Mouse (Mus musculus): ENCODE results near the gene Msi1. TPM values are rescaled to one million over a fixed set of nuclear protein-coding genes. Genes with fewer than 3 reads are reported as not detected.

Msi1 gene
- polyA plus RNA-seq, 1 experiment, result 0.14 TPM

DNA sequence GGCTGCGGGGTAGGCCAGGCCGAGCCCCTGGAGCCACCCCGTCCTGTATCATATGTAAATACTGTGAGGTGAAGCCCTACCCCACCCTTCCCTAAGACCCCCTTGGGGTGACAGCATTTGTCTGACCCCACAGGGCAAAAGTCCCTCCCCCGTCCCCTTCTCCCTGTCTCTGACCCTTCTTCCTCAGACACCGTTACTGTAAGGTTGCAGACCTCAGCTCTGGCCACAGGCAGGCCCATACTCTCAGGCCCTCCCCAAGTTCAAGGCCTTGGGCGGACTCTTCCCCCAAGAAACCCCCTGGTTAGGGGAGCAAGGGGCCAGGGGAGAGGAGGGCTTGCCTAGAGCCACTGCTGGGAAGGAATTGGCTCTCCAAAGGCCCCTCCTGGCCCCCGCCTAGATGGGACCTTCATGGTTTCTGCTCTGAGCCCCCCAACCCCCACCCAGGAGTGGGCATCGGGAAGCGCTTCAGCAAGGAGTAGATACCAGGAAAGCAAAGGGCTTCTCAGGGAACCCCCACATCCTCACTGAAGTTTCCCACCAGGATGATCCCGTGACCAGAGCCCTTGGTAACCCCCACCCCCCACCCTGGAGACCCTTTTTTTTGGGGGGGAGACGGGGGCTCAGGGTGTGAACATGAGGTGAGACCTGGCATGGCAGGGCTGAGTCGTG lies 25.2 kb downstream of the Msi1 start:
- H3K4me1 ChIP-seq (ENCODE audit: control insufficient read depth), result no peaks in the 10 kb centered on the region
- peaks cover 4% of the 10 kb centered on the region for H3K27me3 ChIP-seq (ENCODE audit: control insufficient read depth)
- H3K4me3 ChIP-seq (replicated peaks), result no peak overlapping the region
- TF ChIP-seq GATA1 (IDR thresholded peaks at IDR 0.05; ENCODE audit: low read length), result no peak
- no peak for TF ChIP-seq TAL1 (IDR thresholded peaks at IDR 0.05; ENCODE audit: low read length)
- H3K36me3 ChIP-seq (ENCODE audit: control insufficient read depth), result no peaks in the 10 kb centered on the region
- H3K9me3 ChIP-seq (ENCODE audit: control insufficient read depth, low read length), result no peaks in the 10 kb centered on the region

DNA sequence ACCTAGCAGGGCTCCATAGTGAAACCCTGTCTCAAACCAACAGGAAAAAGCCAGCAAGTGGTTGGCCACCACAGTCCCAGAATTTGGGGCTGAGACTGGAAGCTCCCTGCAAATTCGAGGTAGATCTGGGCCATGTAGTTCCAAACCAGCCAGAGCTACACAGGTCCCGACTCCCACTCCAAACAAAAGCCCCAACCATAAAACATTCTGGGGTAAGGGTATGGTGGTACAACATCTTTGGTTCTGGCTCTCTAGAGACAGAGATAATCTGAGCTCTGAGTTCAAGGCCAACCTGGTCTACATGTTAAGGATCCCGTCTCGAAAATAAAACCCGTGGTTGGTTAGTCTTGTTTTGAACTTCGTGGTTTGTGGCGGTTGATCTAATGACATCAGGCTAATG lies 26.4 kb downstream of the Msi1 start:
- TF ChIP-seq TAL1 (IDR thresholded peaks at IDR 0.05; ENCODE audit: low read length) (no peak), GATA1 (IDR thresholded peaks at IDR 0.05; ENCODE audit: low read length) (no peak)
- H3K4me1 ChIP-seq (ENCODE audit: control insufficient read depth), result no peaks in the 10 kb centered on the region
- no peaks in the 10 kb centered on the region for H3K36me3 ChIP-seq (ENCODE audit: control insufficient read depth)
- no peak overlapping the region for H3K4me3 ChIP-seq (replicated peaks)
- H3K27me3 ChIP-seq (ENCODE audit: control insufficient read depth), result peaks cover 7% of the 10 kb centered on the region
- H3K9me3 ChIP-seq (ENCODE audit: control insufficient read depth, low read length), result peaks cover 3% of the 10 kb centered on the region; the same call in 1 of the 2 replicates

DNA sequence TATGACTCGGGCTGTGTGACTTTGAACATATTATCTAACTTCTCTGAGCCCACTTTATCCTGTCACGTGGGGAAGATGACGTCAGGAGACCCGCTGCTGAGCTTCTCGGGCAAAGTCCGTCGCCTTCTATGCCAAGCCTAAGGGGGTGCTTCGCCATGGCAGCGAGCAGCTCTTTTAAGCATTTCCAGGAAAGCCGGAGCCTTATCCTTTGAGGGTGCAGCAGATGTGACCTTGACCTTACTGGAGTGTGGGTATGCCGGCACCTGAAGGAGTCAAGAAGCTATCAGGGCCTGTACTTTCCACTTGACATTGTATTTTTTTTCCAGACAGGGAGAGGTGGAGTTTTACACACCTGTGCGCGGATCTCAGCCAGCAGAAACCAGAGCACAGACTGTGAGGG lies 29.5 kb downstream of the Msi1 start:
- peaks cover 7% of the 10 kb centered on the region for H3K27me3 ChIP-seq (ENCODE audit: control insufficient read depth)
- no peaks in the 10 kb centered on the region for H3K4me1 ChIP-seq (ENCODE audit: control insufficient read depth)
- H3K9me3 ChIP-seq (ENCODE audit: control insufficient read depth, low read length), result peaks cover 3% of the 10 kb centered on the region; the same call in 1 of the 2 replicates
- no peaks in the 10 kb centered on the region for H3K36me3 ChIP-seq (ENCODE audit: control insufficient read depth)
- H3K4me3 ChIP-seq (replicated peaks), result no peak overlapping the region
- no peak for TF ChIP-seq GATA1 (IDR thresholded peaks at IDR 0.05; ENCODE audit: low read length)
- TF ChIP-seq TAL1 (IDR thresholded peaks at IDR 0.05; ENCODE audit: low read length), result no peak

DNA sequence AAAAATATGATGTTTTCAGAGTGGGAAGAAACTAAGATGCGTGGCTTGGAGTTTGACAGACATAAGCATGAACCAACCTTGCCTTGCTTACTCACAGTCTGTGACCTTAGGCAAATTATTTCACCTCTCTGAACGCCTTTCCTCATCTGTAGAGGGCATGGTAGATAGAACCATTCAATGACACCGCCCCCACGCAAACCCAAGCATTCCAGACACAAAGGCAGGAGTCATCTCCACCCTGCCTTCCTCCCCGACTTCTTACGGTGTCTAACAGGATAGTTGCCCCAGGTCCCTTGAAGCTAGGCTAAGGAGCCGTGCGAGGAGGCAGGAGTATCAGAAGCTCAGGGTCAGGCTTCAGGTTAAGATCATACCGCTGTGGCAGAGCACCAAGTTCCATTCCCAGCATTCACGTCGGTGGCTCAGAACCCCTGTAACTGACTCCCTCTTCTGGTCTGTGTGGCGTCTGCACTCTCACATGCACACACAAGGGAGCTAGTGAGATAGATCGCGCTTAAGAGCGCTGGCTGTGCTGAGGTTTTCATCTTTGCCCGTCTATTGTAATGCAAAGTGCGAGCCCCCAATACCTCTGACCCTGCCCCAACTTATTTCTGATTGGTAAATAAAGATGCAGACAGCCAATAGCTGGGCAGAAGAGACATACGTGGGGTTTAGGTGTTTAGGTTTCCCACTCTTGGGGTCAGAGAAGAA lies 35.2 kb downstream of the Msi1 start:
- Histone ChIP-seq H3K27me3 (ENCODE audit: control insufficient read depth) (peaks cover 5% of the 10 kb centered on the region; the same call in 1 of the 2 replicates), H3K4me3 (replicated peaks) (no peak overlapping the region), H3K4me1 (ENCODE audit: control insufficient read depth) (peaks cover 5% of the 10 kb centered on the region), H3K36me3 (ENCODE audit: control insufficient read depth) (no peaks in the 10 kb centered on the region), H3K9me3 (ENCODE audit: control insufficient read depth, low read length) (peaks cover 3% of the 10 kb centered on the region; the same call in 1 of the 2 replicates)
- no peak for TF ChIP-seq GATA1 (IDR thresholded peaks at IDR 0.05; ENCODE audit: low read length)
- no peak for TF ChIP-seq TAL1 (IDR thresholded peaks at IDR 0.05; ENCODE audit: low read length)

DNA sequence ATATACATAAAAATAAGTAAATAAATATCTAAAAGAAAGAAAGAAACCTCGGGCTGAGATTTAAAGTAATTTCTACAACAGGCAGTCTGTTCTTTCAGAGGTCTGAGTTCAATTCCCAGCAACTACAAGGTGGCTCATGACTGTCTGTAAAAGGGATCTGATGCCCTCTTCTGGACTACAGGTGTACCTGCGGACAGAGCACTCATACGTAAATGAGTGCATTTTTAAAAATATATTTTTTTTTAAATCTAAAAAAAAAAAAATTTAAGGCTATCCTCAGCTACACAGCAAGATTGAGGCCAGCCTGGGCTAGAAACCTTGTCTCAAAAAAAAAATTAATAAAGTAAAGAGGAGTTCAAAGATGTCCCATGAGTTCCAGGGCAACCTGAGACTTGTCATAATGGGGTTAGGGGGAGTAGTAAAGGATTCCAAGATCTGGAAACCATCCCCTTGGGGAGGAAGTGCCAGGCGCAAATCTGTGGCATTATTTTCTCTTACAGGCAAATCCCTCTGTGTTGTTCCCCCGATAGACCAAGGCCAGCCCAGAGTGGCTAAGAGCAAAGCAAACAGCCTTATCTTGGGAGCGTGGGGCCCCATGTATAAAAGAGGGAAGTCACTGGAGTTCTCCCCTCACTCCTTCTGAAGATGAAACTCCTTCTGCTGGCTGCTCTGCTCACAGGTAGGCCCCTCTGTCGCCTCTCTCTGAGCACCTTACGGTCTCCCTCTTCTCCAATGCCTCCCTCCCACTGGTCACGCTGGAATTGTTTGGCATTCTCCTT lies 36.4 kb downstream of the Msi1 start, which contains the start of gene Pla2g1b:
TSS of gene Pla2g1b (plus strand) at position 621 of the 779 bp plus-strand sequence.
- Histone ChIP-seq H3K36me3 (ENCODE audit: control insufficient read depth) (no peaks in the 10 kb centered on the region), H3K4me3 (replicated peaks) (no peak within 1 kb of the TSS), H3K4me1 (ENCODE audit: control insufficient read depth) (peaks cover 5% of the 10 kb centered on the region), H3K27me3 (ENCODE audit: control insufficient read depth) (peaks cover 10% of the 10 kb centered on the region), H3K9me3 (ENCODE audit: control insufficient read depth, low read length) (no peaks in the 10 kb centered on the region)
- TF ChIP-seq GATA1 (IDR thresholded peaks at IDR 0.05; ENCODE audit: low read length), result no peak

DNA sequence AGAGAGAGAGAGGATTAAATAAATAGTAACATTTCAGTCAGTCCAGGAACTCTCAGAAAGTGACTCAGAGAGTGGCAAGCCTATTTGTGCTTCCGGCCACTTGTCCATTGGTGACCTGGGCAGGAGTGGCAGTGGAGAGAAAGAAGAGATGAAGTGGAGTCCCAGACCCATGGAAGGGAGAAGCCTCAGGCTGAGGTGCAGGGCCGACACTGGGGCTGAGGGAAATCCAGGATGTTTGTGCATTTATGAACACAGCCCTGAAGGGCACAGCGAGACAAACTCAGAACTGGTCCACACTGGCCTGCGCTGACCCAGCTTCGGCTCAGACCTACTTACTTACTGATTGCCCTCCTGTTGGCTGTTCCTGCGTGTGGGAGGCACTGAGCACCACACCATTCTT lies 40.4 kb downstream of the Msi1 start:
- H3K4me1 ChIP-seq (ENCODE audit: control insufficient read depth), result peaks cover 11% of the 10 kb centered on the region
- no peaks in the 10 kb centered on the region for H3K36me3 ChIP-seq (ENCODE audit: control insufficient read depth)
- H3K27me3 ChIP-seq (ENCODE audit: control insufficient read depth), result peaks cover 16% of the 10 kb centered on the region
- H3K4me3 ChIP-seq (replicated peaks), result no peak overlapping the region
- TF ChIP-seq TAL1 (IDR thresholded peaks at IDR 0.05; ENCODE audit: low read length) (no peak), GATA1 (IDR thresholded peaks at IDR 0.05; ENCODE audit: low read length) (no peak)
- no peaks in the 10 kb centered on the region for H3K9me3 ChIP-seq (ENCODE audit: control insufficient read depth, low read length)

DNA sequence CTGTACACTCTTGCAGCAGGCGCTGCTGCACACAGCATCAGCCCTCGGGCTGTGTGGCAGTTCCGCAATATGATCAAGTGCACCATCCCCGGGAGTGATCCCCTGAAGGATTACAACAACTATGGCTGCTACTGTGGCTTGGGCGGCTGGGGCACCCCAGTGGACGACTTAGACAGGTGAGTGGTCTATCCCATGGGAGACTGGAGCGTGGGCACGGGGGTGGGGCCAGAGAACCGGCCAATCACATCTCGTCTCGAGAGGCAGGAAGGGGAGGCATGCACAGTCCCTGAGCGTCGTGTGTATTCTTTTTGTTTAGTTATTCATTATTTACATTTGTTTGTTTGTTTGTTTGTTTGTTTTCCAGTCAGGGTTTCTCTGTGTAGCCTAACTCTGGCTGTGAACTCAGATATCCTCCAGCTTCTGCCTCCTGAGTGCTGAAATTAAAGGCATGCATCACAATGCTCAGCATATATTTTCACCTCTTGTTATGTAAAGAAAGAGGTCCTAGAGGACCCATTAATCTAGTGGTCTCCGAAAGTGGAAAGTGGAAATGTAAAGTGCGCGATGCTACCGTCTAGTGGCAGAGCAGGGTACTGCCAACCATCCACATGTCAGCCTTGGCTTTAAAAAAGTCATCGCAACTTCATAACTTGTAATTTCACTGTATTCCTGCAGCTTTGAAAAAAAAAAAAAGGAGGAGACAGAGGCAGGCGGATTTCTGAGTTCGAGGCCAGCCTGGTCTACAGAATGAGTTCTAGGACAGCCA lies 41.5 kb downstream of the Msi1 start:
- no peak overlapping the region for H3K4me3 ChIP-seq (replicated peaks)
- H3K4me1 ChIP-seq (ENCODE audit: control insufficient read depth), result peaks cover 16% of the 10 kb centered on the region
- H3K36me3 ChIP-seq (ENCODE audit: control insufficient read depth), result no peaks in the 10 kb centered on the region
- no peaks in the 10 kb centered on the region for H3K9me3 ChIP-seq (ENCODE audit: control insufficient read depth, low read length)
- TF ChIP-seq TAL1 (IDR thresholded peaks at IDR 0.05; ENCODE audit: low read length), result no peak
- TF ChIP-seq GATA1 (IDR thresholded peaks at IDR 0.05; ENCODE audit: low read length), result no peak
- H3K27me3 ChIP-seq (ENCODE audit: control insufficient read depth), result peaks cover 17% of the 10 kb centered on the region

DNA sequence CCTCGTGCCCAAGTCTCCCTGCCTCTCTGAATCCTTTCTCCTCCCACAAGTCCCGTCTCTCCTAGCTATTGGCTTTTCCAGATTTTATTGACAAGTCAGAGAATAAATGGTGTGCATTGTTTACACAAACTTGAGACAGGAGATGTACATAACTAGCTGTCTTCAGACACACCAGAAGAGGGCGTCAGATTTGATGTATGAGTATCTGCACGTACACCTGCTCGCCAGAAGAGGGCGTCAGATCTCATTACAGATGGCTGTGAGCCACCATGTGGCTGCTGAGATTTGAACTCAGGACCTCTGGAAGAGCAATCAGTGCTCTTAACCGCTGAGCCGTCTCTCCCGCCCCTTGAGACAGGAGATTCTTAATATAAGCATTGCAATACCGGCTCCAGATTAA lies 43.8 kb downstream of the Msi1 start:
- peaks cover 4% of the 10 kb centered on the region for H3K36me3 ChIP-seq (ENCODE audit: control insufficient read depth)
- no peak overlapping the region for H3K4me3 ChIP-seq (replicated peaks)
- H3K9me3 ChIP-seq (ENCODE audit: control insufficient read depth, low read length), result no peaks in the 10 kb centered on the region
- H3K27me3 ChIP-seq (ENCODE audit: control insufficient read depth), result peaks cover 15% of the 10 kb centered on the region
- TF ChIP-seq GATA1 (IDR thresholded peaks at IDR 0.05; ENCODE audit: low read length) (no peak), TAL1 (IDR thresholded peaks at IDR 0.05; ENCODE audit: low read length) (no peak)
- H3K4me1 ChIP-seq (ENCODE audit: control insufficient read depth), result peaks cover 18% of the 10 kb centered on the region
